17 mouse cellular contexts compared by ENCODE assay signal in genomic region chr7:34587239-34587638, GRCm38 (mm10).
"Had no signal": no experiment of that assay in that cellular context is flagged by ENCODE, and none has a peak within 500 bp of the region (broad histone marks: within the 10 kb centered on the region; RNA-seq: fewer than 3 reads in every experiment).

No protein-coding gene starts in this region.

- H3K27me3 ChIP-seq: neural tube, embryonic 12.5 days; neural tube, embryonic 13.5 days; neural tube, embryonic 15.5 days; stomach, embryonic 15.5 days had no signal

- H3K9me3 ChIP-seq: neural tube, embryonic 13.5 days; neural tube, embryonic 15.5 days; stomach, embryonic 15.5 days had no signal

- H3K36me3 ChIP-seq: neural tube, embryonic 12.5 days; neural tube, embryonic 13.5 days; neural tube, embryonic 15.5 days; stomach, embryonic 15.5 days had no signal

- H3K9ac ChIP-seq: neural tube, embryonic 12.5 days; neural tube, embryonic 13.5 days; neural tube, embryonic 15.5 days; stomach, embryonic 15.5 days had no signal

- H3K4me2 ChIP-seq: neural tube, embryonic 12.5 days; neural tube, embryonic 13.5 days; neural tube, embryonic 15.5 days; stomach, embryonic 15.5 days had no signal

- H3K27ac ChIP-seq: neural tube, embryonic 12.5 days; neural tube, embryonic 13.5 days; neural tube, embryonic 15.5 days; stomach, embryonic 15.5 days; stomach, postnatal 0 days had no signal

- H3K4me3 ChIP-seq: neural tube, embryonic 12.5 days; neural tube, embryonic 13.5 days; neural tube, embryonic 15.5 days; stomach, embryonic 15.5 days had no signal

- H3K4me1 ChIP-seq: neural tube, embryonic 12.5 days; neural tube, embryonic 13.5 days; neural tube, embryonic 15.5 days; stomach, embryonic 15.5 days had no signal

- DNase-seq: retina, postnatal 1 day; right cerebral cortex, adult 18-20 months; right cerebral cortex, postnatal 14 days; right cerebral cortex, postnatal 25 days; right cerebral cortex, postnatal 4 days; spleen, adult 18-20 months; thymus, adult 18-20 months; thymus, adult 2 months; thymus, postnatal 14 days; thymus, postnatal 25 days; thymus, postnatal 36 days; thymus, postnatal 4 days had no signal
